Mouse (Mus musculus) skeletal muscle tissue, postnatal 0 days (tissue): Measurements from ENCODE around the gene Aadac. TPM values are rescaled to one million over a fixed set of nuclear protein-coding genes. Genes with fewer than 3 reads are reported as not detected.

ENCODE experiments used
- polyA plus RNA-seq: library from polyadenylated mRNA; unstranded; fragments of >200 nt; fragmentation: Nextera tagmentation; extraction: Ambion mirVana; gene quantifications from 2 replicates; pipeline ENCODE4 v1.2.1, GENCODE M21; 2015

The Aadac gene
- 0.51 and 0.53 TPM in 2 replicates for polyA plus RNA-seq

DNA sequence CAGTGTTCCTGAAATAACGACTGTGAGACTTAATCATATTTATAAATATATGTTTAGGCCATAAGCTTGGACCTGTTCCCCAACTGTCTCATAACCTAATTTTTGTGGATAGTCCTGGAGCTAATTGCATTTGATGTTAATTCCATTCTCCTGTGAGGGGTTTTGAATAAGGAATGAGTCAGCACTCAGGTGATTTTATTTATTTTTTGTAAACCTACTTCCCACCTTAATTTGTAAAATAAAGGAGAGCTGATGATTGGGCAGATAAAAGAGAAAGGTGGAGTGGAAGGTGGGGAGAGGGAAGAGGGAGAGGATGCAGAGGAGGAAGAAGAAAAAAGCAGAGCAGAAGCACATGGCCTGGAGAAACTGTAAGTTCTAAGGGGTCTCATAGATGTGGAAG, at the start of gene Aadac:
TSS of gene Aadac (plus strand) at position 301 of the 400 bp plus-strand sequence.

DNA sequence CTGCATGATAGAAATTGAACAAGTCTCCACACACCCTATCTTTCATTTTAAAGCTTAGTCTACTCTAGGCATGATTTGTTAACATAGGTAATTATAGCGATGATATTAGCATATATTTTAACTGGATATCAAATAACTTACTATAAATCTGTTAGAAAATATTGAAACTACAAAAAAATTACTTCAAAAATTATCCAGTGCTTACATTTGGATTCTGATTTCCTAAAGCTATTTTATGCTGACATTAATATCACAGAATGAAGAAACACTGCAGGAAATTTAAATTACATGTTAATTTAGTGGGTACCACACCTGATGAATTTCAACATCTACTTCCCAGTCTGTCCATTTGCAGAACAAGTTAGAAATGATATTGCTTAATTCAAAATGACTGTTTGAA, 19.1 kb upstream of the Aadac start, which contains the start of gene Aadacl2:
TSS of gene Aadacl2 (plus strand) at position 301 of the 400 bp plus-strand sequence.

DNA sequence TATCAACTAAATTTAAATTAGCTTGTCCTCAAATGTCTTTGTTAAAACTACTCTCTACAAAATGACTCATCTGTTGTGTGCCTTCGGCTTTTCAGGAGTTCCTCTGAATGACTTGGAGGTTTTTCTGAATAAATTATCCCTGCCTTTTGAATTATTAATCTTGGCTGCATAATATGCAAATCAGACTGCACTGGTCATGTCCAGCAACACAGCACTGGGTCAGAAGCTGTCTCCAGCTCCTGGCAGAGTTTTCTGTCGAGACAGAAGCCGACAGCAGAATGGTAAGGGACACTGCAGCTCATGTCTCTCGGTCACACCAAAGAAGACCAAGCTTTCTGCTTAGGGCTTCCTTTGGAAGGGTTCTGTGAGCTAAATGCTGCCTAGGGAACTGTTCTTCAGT, 56.1 kb downstream of the Aadac start, which contains the start of gene Sucnr1:
TSS of gene Sucnr1 (plus strand) at position 222 of the 400 bp plus-strand sequence.

Other genes with a start within 250 kb of the Aadac start
- not detected in 2 replicates for gene Gm8298, start 164.7 kb upstream of the Aadac start, polyA plus RNA-seq
- 0.17 TPM in 1 of 2 replicates, not detected in the other for gene C130079G13Rik, start 100.5 kb upstream of the Aadac start, polyA plus RNA-seq
- gene Aadacl2, start 19.0 kb upstream of the Aadac start, polyA plus RNA-seq: 0.34 TPM in 1 of 2 replicates, not detected in the other
- 0.19 and 0.67 TPM in 2 replicates for gene Sucnr1, start 56.2 kb downstream of the Aadac start, polyA plus RNA-seq